Mouse (Mus musculus) myocyte (in vitro differentiated cells): Measurements from ENCODE around the gene Dcaf1. TPM values are rescaled to one million over a fixed set of nuclear protein-coding genes. Genes with fewer than 3 reads are reported as not detected.

Experiments used
- H3K27me3 ChIP-seq: one replicate; pipeline ENCODE4 v1.6.1; 2011; ENCODE audit not compliant: control insufficient read depth, insufficient read depth, insufficient read length
- H3K36me3 ChIP-seq: one replicate; pipeline ENCODE4 v1.6.1; 2011; ENCODE audit not compliant: control insufficient read depth, insufficient read depth
- H3K4me2 ChIP-seq: one replicate; pipeline ENCODE4 v1.6.1; 2011; ENCODE audit warnings: low read depth, control low read depth
- H3K4me3 ChIP-seq: one replicate; pipeline ENCODE4 v1.5.1; 2011; ENCODE audit warnings: mild to moderate bottlenecking, control low read depth, moderate library complexity
- H3K79me2 ChIP-seq: one replicate; pipeline ENCODE4 v1.6.1; 2011; ENCODE audit not compliant: control insufficient read depth, insufficient read depth
- H3ac ChIP-seq: one replicate; pipeline ENCODE4 v1.6.1; 2011; ENCODE audit not compliant: control insufficient read depth, insufficient read length
- CEBPB ChIP-seq: IDR thresholded peaks from 2 replicates; pipeline ENCODE4 v1.6.1; 2011; ENCODE audit warnings: mild to moderate bottlenecking, moderate library complexity; ENCODE audit not compliant: poor library complexity, insufficient read depth, severe bottlenecking
- E2F4 ChIP-seq: IDR thresholded peaks from one replicate; pipeline ENCODE4 v1.6.1; 2011; ENCODE audit warnings: mild to moderate bottlenecking, control low read depth, moderate library complexity; ENCODE audit not compliant: insufficient read depth
- MAX ChIP-seq: IDR thresholded peaks from one replicate; pipeline ENCODE4 v1.6.1; 2011; ENCODE audit warnings: low read depth, mild to moderate bottlenecking, control low read depth
- MYOD1 ChIP-seq, 3 experiments: IDR thresholded peaks; one replicate each; pipeline ENCODE4 v1.6.1; 2011; ENCODE audit warnings: control low read depth in 2 of 3, low read depth in 2 of 3, mild to moderate bottlenecking in 2 of 3, moderate library complexity in 1 of 3; ENCODE audit not compliant: insufficient read length in 2 of 3, control insufficient read depth in 1 of 3
- MYOG ChIP-seq, 3 experiments: IDR thresholded peaks; one replicate each; pipeline ENCODE4 v1.6.1; 2011; ENCODE audit warnings: control low read depth in 2 of 3, low read depth in 2 of 3, mild to moderate bottlenecking in 2 of 3; ENCODE audit not compliant: insufficient read length in 2 of 3, control insufficient read depth in 1 of 3, insufficient read depth in 1 of 3
- POLR2A ChIP-seq: IDR thresholded peaks from one replicate; pipeline ENCODE4 v1.6.1; 2011; ENCODE audit warnings: low read depth, mild to moderate bottlenecking, control low read depth, moderate library complexity; ENCODE audit not compliant: insufficient read length
- POLR2AphosphoS2 ChIP-seq: IDR thresholded peaks from one replicate; pipeline ENCODE4 v1.6.1; 2011; ENCODE audit warnings: low read depth, control low read depth; ENCODE audit not compliant: insufficient read length
- REST ChIP-seq: IDR thresholded peaks from one replicate; pipeline ENCODE4 v1.6.1; 2011; ENCODE audit warnings: mild to moderate bottlenecking, control low read depth, moderate library complexity; ENCODE audit not compliant: insufficient read depth, insufficient read length
- SRF ChIP-seq: IDR thresholded peaks from one replicate; pipeline ENCODE4 v1.6.1; 2011; ENCODE audit warnings: low read depth; ENCODE audit not compliant: control insufficient read depth, insufficient read length
- TCF12 ChIP-seq: IDR thresholded peaks from one replicate; pipeline ENCODE4 v1.6.1; 2011; ENCODE audit warnings: mild to moderate bottlenecking, control low read depth; ENCODE audit not compliant: poor library complexity, insufficient read depth, severe bottlenecking
- TCF3 ChIP-seq: IDR thresholded peaks from one replicate; pipeline ENCODE4 v1.6.1; 2011; ENCODE audit warnings: low read depth, control low read depth; ENCODE audit not compliant: insufficient read length
- USF1 ChIP-seq: IDR thresholded peaks from one replicate; pipeline ENCODE4 v1.6.1; 2011; ENCODE audit warnings: low read depth, mild to moderate bottlenecking, control low read depth, moderate library complexity
- polyA plus RNA-seq: library from polyadenylated mRNA; unstranded; fragments of >200 nt; fragmentation: generic; extraction: Trizol; gene quantifications from one replicate; pipeline ENCODE4 v1.2.1, GENCODE M21; 2012; ENCODE audit warnings: missing spikeins

Dcaf1 gene
- polyA plus RNA-seq, 1 experiment = 12.3 TPM

GRCm38 (mm10) chr9:106913759-106914158, 92.1 kb downstream of the Dcaf1 start:
- Histone ChIP-seq H3K27me3 (peaks cover 19% of the 10 kb centered on the region), H3K4me2 (no peak overlapping the region), H3ac (no peak overlapping the region), H3K36me3 (no peaks in the 10 kb centered on the region), H3K4me3 (no peak overlapping the region), H3K79me2 (no peaks in the 10 kb centered on the region)
- TF ChIP-seq REST (no peak), MYOD1 (IDR thresholded peaks at IDR 0.05; ENCODE audit: control insufficient read depth in 1 of 3, insufficient read length in 2 of 3, low read depth in 2 of 3) (no peak), E2F4 (no peak), CEBPB (no peak), POLR2AphosphoS2 (no peak), SRF (no peak), TCF3 (no peak), USF1 (no peak), MYOG (IDR thresholded peaks at IDR 0.05; ENCODE audit: control insufficient read depth in 1 of 3, insufficient read depth in 1 of 3, insufficient read length in 2 of 3, low read depth in 2 of 3) (no peak), MAX (no peak), POLR2A (no peak), TCF12 (no peak)

- H3K27me3 ChIP-seq = peaks cover 19% of the 10 kb centered on the region
- H3K4me3 ChIP-seq = no peak overlapping the region
- no peak overlapping the region for H3K4me2 ChIP-seq
- no peaks in the 10 kb centered on the region for H3K79me2 ChIP-seq
- TF ChIP-seq TCF3 (no peak), TCF12 (no peak), REST (no peak), POLR2AphosphoS2 (no peak), MYOG (IDR thresholded peaks at IDR 0.05; ENCODE audit: control insufficient read depth in 1 of 3, insufficient read depth in 1 of 3, insufficient read length in 2 of 3, low read depth in 2 of 3) (no peak), POLR2A (no peak), USF1 (no peak), MAX (no peak), MYOD1 (IDR thresholded peaks at IDR 0.05; ENCODE audit: control insufficient read depth in 1 of 3, insufficient read length in 2 of 3, low read depth in 2 of 3) (no peak), CEBPB (no peak), E2F4 (no peak), SRF (no peak)
- no peaks in the 10 kb centered on the region for H3K36me3 ChIP-seq
- H3ac ChIP-seq = no peak overlapping the region
These were observed 93.2 kb downstream of the Dcaf1 start for GRCm38 (mm10) chr9:106914878-106915277.

Other genes starting within 250 kb of the Dcaf1 start
- not detected for gene Iqcf6, start 195.3 kb upstream of the Dcaf1 start, polyA plus RNA-seq
- gene Grm2, start 165.8 kb upstream of the Dcaf1 start, polyA plus RNA-seq = not detected
- gene Tex264, start 135.9 kb upstream of the Dcaf1 start, polyA plus RNA-seq = 111 TPM
- gene Rad54l2, start 32.7 kb upstream of the Dcaf1 start, polyA plus RNA-seq = 5.3 TPM
- gene Rbm15b, start 65.6 kb downstream of the Dcaf1 start, polyA plus RNA-seq = 14.2 TPM
- 222 TPM for gene Manf, start 70.1 kb downstream of the Dcaf1 start, polyA plus RNA-seq